Mouse (Mus musculus) urinary bladder, postnatal 0 days (tissue): Measurements from ENCODE around the gene Mroh2a. TPM values are rescaled to one million over a fixed set of nuclear protein-coding genes. Genes with fewer than 3 reads are reported as not detected.

Experiments
- polyA plus RNA-seq: library from polyadenylated mRNA; unstranded; fragments of >200 nt; fragmentation: Nextera tagmentation; extraction: Ambion mirVana; gene quantifications from 2 replicates; pipeline ENCODE4 v1.2.1, GENCODE M21; 2015

Mroh2a gene
- polyA plus RNA-seq: 0.16 and 0.17 TPM in 2 replicates

DNA sequence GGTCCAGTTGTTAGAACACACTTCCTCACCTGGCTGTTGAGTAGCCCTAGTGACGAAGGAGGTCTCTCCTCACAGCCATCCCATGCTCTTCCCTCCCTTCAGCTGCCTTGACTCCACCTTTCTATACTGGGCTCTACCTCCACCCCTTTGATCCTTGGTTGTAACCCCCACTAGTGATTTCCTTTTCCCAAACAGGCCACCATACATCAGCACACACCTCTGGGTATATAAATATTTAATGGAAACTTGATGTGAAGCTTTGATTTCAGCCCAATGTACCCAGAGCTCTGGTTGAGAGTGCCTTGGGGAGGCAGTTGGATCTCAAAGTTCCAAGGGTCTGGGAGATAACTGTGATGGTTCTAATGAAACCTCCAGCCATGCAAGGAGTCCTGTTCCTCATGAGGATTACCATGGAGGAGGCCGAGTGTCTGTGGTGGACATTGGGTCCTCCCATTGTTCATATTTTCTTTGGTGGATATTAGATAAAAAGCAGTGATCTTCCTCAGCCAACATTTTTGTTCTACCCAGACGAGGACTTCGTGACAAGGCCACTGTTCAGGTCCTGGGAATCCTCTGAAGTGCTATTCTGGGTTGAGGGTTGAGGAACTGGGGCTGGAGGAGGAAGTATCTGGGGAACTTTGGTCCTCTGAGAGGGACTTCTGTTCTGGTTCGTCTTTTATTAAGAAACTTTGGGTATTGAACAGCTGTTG, at the start of gene Mroh2a:
TSS of gene Mroh2a (plus strand) at position 317 of the 710 bp plus-strand sequence.

DNA sequence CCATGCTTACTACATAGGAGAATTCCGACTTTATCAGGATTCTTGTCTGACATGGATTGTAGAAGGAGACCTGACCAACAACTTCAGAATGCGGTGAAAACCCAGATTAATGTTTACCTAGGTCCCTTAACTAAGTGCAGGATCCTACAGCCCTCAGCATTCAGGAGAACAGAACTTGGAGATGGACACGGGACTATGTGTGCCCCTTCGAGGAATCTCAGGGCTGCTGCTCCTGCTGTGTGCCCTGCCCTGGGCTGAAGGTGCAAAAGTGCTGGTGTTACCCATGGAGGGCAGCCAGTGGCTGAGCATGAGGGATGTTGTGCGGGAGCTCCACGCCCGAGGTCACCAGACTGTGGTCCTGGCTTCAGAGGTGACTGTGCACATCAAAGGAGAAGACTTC, 26.3 kb upstream of the Mroh2a start, which contains the start of gene Ugt1a2:
TSS of gene Ugt1a2 (plus strand) at position 146 of the 400 bp plus-strand sequence.

DNA sequence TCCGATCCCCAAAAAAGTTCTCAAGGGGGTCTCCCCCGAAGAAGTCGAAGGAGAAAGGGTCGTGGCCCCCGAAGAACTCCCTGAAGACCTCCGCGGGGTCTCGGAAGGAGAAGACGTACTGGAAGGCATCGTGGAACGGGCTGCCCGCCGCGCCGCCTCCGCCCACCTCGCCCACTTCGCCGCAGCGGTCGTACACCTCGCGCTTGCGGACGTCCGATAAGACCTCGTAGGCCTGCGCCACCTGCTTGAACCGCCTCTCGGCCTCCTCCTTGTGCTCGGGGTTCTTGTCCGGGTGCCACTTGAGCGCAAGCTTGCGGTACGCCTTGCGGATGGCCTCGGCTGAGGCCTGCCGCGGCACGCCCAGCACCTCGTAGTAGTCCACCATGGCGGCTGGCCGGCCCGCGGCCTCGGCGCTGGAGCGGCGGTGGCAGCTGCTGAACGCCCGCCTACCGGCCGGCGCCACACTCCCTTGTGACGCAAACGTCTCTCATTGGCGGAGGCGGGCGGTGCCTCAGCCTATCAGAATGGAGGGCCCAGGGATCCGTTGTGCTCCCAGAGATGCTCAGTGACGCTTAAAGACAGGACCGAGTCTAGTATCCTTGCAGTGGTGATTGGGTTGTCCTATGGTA, 21.4 kb upstream of the Mroh2a start, which contains the start of gene Dnajb3:
TSS of gene Dnajb3 (minus strand) at position 489 of the 629 bp plus-strand sequence.

DNA sequence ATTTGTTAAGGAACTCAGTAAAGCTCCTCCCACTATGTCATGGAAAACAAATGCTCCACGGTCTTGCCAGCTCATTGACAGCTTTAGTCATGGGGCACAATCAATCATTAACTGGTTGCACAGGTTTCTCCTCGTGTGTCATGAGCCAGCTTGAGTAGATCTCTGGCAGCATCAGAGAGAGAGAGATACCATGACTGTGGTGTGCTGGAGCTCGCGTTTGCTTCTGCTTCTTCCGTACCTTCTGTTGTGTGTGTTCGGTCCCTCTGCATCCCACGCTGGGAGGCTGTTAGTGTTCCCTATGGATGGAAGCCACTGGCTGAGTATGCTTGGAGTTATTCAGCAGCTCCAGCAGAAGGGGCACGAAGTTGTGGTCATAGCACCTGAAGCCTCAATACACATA, 15.0 kb upstream of the Mroh2a start, which contains the start of gene Ugt1a1:
TSS of gene Ugt1a1 (plus strand) at position 148 of the 400 bp plus-strand sequence.

DNA sequence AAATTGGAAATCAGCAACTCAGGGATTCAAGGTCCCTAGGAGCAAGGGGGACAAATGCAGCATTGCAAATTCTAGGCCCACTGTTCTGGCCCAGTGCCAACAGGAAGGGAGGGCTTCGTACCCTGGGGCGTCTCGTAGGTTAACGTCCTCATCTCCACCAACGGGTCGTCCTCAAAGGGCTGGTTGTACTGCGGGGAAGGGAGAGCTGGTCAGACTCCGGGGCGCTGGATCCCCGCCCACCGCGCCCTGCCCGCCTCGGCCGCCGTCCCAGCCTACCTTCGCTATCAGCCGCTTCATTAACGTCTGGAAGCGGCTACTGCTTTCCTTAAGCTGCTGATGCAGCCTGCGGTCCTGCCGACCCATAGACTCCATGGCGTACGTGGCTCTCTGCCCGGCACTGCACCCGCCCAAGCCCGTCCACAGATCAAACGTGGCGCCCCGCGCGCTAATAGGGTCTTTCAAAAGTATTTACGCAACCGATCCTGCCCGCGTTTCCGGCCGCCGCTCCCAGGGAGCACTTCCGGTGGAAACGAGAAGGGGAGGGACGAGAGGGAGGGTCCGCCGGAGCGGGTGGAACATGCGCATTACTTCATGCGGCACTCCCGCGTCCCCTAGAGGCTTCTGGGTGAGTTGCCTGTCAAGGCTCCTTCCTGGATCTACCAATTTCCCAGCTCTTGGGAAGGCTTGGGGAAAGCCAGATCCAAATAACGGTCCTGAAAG, 50.5 kb downstream of the Mroh2a start, which contains the start of the genes Hjurp and Trpm8:
TSS of gene Hjurp (minus strand) at position 536 of the 720 bp plus-strand sequence.
TSS of gene Trpm8 (plus strand) at position 564 of the 720 bp plus-strand sequence.

Other genes starting within 250 kb of the Mroh2a start
- gene Usp40, start 218.4 kb upstream of the Mroh2a start, polyA plus RNA-seq: 11.9 and 12.7 TPM in 2 replicates
- gene Ugt1a10, start 171.6 kb upstream of the Mroh2a start, polyA plus RNA-seq: not detected in 2 replicates
- gene Ugt1a9, start 156.2 kb upstream of the Mroh2a start, polyA plus RNA-seq: not detected in 2 replicates
- not detected in 2 replicates for gene Ugt1a8, start 139.2 kb upstream of the Mroh2a start, polyA plus RNA-seq
- 6.8 and 10.6 TPM in 2 replicates for gene Ugt1a7c, start 131.9 kb upstream of the Mroh2a start, polyA plus RNA-seq
- gene Ugt1a6b, start 123.7 kb upstream of the Mroh2a start, polyA plus RNA-seq: 1.8 and 2.5 TPM in 2 replicates
- gene Ugt1a6a, start 92.2 kb upstream of the Mroh2a start, polyA plus RNA-seq: 21.8 and 27.6 TPM in 2 replicates
- not detected in 2 replicates for gene Ugt1a5, start 61.0 kb upstream of the Mroh2a start, polyA plus RNA-seq
- not detected in 2 replicates for gene Ugt1a2, start 26.4 kb upstream of the Mroh2a start, polyA plus RNA-seq
- gene Dnajb3, start 21.2 kb upstream of the Mroh2a start, polyA plus RNA-seq: 6.6 and 7.7 TPM in 2 replicates
- gene Ugt1a1, start 15.0 kb upstream of the Mroh2a start, polyA plus RNA-seq: 13.2 and 13.8 TPM in 2 replicates
- gene Hjurp, start 50.6 kb downstream of the Mroh2a start, polyA plus RNA-seq: 35.4 and 44.6 TPM in 2 replicates
- gene Trpm8, start 50.7 kb downstream of the Mroh2a start, polyA plus RNA-seq: not detected in 2 replicates
- 0.75 TPM in 1 of 2 replicates, not detected in the other for gene Spp2, start 180.0 kb downstream of the Mroh2a start, polyA plus RNA-seq